Mouse (Mus musculus): ENCODE measurements around the gene Smad3. TPM values are rescaled to one million over a fixed set of nuclear protein-coding genes. Genes with fewer than 3 reads are reported as not detected.
A peak's percentile ranks its signal among the peaks of the same experiment; 100 is the strongest.

The Smad3 gene
- total RNA-seq, 2 experiments from 2014 or later: 42.7 to 67.5 TPM

DNA sequence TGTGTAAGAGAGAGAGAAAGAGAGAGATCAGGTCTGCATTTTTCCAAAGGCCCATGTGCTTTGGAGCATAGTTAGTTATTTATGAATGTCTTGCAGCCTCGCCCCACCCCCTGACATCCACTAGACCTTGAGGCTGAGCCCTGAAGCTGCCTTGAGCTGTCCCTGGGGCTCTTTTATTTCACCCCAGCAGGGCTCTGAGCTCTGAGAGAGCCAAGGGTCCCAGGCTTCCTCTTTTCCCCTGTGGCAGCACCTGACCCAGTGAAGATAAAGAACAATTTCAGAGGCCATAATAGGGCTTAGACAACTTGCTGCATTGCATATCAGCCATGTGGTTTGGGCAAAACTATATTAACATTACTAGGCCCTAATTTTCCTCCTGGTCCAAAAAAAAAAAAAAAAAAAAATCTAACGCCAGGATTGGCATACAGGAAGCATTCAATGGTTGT, 93.5 kb downstream of the Smad3 start:
- DNase-seq: no peak

- peak; percentile 78 for DNase-seq
Measured at GRCm38 (mm10) chr9:63663222-63663621, 94.6 kb downstream of the Smad3 start.

DNA sequence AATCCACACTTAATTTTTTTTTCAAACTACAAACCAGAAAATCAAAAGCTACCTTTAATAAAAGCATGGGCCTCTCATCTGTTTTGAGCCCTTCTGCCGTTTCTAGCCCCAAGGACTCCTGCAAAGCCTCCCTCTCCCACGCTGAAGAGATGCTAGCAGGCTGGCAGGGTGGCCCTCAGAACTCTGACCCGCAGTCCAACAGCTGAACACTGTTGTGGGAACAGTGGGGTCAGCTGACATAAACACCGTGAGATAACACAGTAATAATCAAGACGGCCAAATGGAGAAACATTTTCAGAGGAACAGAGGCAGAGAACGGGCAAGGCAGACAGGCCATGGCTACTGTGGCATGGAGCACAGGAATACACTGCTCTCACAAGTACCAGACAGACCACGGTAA, 95.0 kb downstream of the Smad3 start:
- DNase-seq: no peak

- no peak for DNase-seq
Measured at GRCm38 (mm10) chr9:63660691-63661090, 97.1 kb downstream of the Smad3 start.

DNA sequence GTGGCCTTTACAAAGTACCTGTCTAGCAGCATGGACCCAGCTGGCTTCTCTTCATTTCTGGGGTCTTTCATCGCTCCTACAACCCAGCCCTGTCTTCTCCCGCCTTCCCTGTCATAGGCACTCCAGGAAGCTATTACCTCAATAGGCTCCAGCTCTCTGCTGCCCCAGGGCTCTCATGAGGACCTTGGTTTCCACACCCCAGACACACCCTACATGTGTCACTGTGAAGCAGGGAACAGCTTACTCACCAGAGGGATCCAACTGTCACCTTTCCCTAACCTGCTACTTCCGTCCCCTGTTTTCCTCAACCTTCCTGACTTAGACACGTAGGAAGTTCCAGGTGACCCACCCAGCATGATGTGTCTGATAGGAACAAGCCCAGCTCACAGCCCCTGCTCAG, 97.7 kb downstream of the Smad3 start:
- DNase-seq: no peak

DNA sequence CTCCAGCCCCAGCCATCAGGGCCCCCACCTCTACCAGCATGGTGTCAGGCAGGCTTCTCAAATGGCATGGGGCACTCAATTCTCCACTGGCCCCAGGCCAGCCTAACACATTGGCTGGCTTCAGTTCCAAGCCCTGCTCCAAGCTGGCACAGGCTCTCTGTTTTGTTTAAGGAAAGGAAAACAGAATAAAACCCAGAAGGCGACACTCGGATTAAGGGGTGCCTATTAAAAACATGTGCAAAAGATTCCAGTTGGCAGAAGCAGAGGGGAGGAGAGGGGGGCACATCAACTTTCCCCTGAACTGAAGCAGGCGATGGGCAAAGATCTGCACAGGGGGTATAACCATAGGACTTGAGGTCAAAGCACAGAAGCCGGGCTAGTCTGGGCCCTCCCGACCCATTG, 98.8 kb downstream of the Smad3 start:
- no peak for DNase-seq

DNA sequence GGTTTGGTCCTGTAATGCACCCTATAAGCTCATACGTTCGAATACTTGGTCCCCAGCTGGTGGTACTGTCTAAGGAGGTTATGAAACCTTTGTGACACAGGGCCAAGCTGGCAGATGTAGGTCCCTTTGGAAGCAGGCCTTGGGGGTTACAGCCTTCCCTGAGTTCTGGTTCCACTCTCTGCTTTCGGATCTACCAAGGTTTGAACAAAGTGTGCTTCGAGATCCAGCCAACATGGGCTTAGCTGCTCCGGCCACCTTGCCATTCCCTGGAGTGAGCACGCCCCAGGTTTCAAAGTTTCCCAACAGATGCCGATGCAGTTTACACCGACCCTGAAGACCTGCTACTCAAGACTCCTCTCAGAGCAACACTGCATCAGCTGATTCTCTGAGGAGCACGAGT, 99.4 kb downstream of the Smad3 start:
- DNase-seq: peak; percentile 50

DNA sequence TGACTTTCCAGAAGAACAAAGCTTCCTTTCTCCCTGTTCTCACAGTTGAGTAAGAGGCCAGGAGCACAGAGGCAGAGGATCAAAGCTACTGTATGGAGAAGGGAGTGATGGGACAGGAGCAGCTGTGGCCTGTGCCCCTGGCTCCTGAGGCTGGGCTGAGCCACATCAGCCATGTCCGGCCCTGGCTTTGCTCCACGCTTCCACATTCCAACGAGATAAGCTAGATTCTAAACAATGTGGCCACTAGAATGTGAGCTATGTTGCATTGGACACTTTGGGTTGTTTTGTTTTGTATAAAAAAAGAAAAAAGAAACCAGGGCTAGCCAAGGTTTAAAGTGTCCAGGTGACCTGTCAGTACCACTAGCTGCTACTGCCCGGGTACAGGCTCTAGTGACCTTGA, 100.6 kb downstream of the Smad3 start:
- no peak for DNase-seq

DNA sequence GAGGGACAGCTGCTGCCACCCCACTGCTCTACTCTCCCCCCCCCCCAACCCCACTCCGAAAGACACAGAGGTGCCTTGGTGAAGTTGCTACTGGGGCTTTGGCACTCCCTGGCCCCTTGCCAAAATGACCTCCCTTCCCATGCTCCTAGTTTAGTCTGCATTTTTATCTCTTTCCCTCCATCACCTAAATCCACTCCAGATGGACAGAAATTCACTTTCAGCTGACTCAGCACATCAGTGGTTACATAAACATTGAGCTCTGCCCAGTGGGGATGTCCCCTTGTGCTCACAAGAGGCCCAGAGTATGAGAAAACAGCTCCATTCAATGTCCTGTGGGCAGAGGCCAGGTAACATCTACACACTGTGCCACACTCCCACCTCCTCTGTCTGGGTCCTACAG, 102.7 kb downstream of the Smad3 start:
- DNase-seq: no peak

- DNase-seq: no peak
Measured at GRCm38 (mm10) chr9:63654575-63654974, 103.2 kb downstream of the Smad3 start.

DNA sequence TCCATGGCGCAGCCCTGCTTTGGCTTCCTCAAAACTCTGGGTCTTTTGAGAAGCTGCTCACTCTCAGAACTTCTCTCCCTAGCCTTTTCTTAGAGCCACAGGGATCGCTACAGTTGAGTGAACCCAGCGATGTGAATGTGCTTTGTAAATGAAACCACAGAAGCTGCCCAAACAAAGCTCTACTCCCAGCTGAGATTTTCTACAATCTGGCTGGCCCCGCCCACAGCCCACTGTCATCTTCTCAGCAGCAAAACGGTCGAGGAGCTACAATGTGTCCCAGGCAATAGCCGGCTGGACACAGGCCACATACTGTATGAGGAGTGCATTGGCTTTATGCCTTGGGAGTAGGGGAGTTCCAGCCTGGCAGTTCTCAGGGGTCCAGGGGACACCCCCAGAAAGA, 104.1 kb downstream of the Smad3 start:
- DNase-seq: no peak

- peak; percentile 64 for DNase-seq
Measured at GRCm38 (mm10) chr9:63651594-63651993, 106.2 kb downstream of the Smad3 start.

DNA sequence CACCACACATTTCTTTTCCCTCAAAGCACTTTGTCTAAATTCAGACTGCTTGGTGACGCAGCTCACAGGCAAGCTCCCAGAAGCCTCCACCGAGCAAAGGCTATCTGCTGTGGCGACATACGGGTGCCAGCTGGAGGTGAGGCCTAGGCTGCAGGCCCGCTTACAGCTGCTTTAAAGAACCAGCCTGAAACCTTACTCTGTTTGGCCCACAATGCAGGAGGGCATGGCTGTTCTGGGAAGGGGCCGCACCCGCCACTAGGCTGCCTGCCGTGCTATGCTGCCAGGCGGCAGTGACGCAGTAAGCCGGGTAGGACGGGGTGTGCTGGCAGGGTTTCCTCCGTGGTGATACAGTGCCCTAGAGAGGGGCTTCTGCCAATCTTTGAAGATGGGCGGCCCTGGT, 106.9 kb downstream of the Smad3 start:
- peak; percentile 91 for DNase-seq

DNA sequence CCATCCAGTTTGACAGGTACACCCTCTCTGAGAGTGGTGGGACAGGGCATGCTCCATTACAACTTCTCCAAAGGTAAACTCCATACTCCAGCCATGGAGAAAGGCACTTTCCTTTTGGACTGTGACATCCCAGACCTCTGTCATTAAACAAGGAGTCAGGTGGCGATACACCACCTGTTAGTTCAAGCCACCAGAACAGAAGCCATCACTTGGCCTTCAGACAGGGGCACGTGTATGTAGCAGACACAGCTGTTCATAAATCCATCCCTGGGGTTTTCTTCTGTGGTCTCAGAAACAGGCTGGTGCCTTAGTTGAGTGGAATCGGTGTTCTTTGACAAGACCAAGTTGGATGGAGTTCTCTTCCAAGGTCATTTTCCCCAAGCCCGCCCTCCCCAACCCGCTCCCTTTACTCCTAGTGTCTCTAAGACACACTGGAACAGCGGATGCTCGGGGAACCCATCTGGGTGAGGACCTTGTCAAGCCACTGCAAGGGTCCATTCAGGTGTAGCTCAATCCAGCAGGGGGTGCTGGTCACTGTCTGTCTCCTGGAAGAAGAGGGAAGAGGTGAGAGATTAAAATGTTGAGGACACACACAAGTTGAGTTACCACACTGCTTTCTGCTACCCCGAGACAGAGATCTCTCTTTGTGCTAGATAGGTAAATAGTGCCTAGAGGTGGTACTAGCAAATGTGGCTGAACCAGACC, 107.8 kb downstream of the Smad3 start:
- no peak for DNase-seq

- no peak for DNase-seq
Measured at GRCm38 (mm10) chr9:63648520-63648918, 109.3 kb downstream of the Smad3 start.

GRCm38 (mm10) chr9:63647581-63648519, 109.9 kb downstream of the Smad3 start:
- DNase-seq: no peak

DNA sequence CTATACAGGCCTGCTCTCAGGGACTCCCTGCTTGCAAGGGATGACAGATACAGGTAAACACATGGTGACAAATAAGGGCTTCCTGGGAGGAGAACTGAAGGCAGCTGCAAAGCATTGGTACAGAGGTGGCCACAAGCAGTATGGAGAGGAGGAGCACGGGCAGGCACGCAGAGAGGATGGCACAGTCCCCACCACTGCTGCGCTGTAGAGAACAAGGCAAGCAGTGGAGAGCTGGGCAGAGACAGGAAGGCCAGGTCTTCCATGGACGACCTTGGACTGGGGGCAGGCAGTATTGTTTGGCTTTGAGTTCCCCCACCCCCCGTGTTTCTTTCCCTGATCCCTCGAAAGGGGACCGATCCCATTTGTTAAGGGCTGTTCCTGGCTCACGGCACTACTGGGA, 112.7 kb downstream of the Smad3 start:
- DNase-seq: no peak

- DNase-seq: no peak
Measured at GRCm38 (mm10) chr9:63644011-63644410, 113.8 kb downstream of the Smad3 start.

GRCm38 (mm10) chr9:63641983-63642646, 115.7 kb downstream of the Smad3 start:
- no peak for DNase-seq

GRCm38 (mm10) chr9:63636113-63636512, 121.7 kb downstream of the Smad3 start:
- no peak for DNase-seq

DNA sequence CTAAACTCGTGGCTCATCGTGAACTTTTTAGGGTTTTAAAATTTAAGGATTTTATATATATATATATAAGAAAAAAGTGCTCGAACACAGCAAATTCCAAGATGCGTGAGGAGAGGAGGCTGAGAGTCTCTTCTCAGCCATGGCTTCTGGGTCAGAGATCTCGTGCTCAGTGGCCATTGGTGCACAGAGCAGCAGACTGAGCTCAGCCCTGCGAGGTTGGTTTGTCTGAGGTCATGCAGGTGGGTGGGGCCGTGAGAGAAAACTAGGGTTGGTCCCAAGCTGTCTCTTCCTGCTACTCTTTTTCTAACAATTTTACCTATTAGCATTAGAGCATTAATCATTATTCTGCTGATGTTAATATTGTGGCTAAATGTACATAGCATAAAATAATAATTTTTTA, 124.5 kb downstream of the Smad3 start:
- DNase-seq: no peak

DNA sequence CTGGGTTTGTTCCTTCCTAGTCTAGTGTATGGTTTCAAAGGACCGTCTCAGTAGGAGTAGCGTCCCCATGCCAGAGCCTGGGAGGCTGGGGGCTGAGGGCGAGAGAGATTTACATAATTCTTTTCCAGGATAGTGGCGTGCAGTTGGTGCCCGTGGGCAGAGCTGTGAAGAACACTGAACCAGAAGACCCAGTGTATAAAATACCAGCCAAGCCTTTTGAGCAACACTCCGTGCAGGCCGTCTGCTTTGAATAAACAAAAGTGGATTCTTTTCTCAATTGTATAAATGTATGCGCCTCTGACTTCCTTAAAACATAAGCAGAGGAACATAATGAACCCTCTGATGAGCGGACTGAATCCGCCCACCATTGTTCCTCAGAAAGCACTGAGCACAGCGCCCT, 124.9 kb downstream of the Smad3 start:
- no peak for DNase-seq

DNA sequence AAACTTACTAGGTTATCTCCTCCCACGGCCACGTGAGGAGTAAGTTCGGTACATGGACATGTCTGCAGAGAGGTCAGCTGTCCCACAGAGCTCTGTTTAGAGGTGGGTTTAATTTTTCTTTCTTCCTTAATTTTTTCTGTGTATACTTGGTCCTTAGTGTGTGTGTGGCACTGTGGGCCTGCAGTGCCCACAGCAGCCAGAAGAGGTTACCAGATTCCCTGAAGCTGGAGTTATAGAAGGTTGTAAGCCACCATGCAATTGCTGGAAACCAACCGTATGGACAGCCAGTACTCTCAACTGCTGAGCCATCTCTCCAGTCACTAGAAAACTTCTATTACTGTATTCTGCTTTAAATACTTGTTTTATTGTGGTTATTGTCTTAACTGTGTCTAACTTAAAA, 125.7 kb downstream of the Smad3 start:
- DNase-seq: no peak

Data from gastrocnemius, postnatal 25 days (tissue).